Mouse (Mus musculus): ENCODE measurements around the gene Ifrd1. TPM values are rescaled to one million over a fixed set of nuclear protein-coding genes. Genes with fewer than 3 reads are reported as not detected.

The Ifrd1 gene
- polyA plus RNA-seq (2015; fragmentation: Nextera tagmentation; extraction: Ambion mirVana): 164 and 172 TPM in 2 replicates

DNA sequence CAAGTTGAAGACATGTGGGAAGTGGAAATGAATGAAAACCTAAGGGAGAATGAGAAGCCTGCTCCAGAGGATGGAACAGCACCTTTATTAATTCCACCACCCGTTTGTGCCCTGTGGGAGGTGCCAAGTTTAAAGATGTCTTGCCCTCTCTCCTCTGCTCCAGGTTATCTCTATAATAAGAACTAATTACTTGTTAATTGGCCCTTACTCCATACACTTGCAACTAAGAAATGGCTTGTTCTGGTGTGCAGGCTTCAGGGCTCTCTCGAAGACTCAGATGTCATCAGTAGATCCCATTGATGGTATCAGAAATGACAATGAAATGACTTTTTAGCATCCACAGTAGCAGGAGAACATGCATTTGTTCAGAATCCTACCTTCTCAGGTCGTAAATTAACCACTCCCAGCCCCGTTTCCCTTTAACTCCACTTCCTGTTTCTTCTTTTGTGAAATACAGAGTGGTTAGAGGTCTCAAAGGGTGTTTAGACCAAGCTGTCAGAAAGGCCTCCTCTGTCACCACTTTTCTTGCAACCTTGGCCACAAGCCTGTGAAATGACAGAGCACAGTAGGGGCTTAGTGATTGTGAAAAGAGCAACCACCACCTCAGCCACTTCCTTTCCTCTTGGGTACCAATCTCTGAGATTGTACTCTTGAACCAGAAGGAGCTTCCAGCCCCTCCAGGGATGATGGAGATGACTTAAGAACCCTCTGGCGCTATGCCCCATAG, at the start of gene Ifrd1:
Ifrd1 (minus strand) TSS at position 51 of the 727 bp plus-strand sequence.
- Histone ChIP-seq H3K27me3 (no peaks in the 10 kb centered on the region), H3K4me3 (replicated peaks) (no peak within 1 kb of the TSS), H3K36me3 (no peaks in the 10 kb centered on the region), H3K9me3 (no peaks in the 10 kb centered on the region), H3K9ac (replicated peaks) (no peak within 1 kb of the TSS), H3K27ac (no peak within 1 kb of the TSS), H3K4me2 (replicated peaks) (no peak within 1 kb of the TSS), H3K4me1 (replicated peaks) (peaks cover 3% of the 10 kb centered on the region)
- 86% methylated on average over 5 of the region's 5 CpGs for WGBS
- no peak for ATAC-seq

- 0 out of 2 replicates have a peak, but pooled peaks cover 5% of the 10 kb centered on the region for H3K36me3 ChIP-seq
- ATAC-seq: no peak
- H3K27me3 ChIP-seq: no peaks in the 10 kb centered on the region
- no peak overlapping the region for H3K27ac ChIP-seq
- 0 out of 2 replicates have a peak, but pooled peaks cover 3% of the 10 kb centered on the region for H3K4me1 ChIP-seq (replicated peaks)
- no peak overlapping the region for H3K9ac ChIP-seq (replicated peaks)
- H3K9me3 ChIP-seq: no peaks in the 10 kb centered on the region; the same call in 1 of the 2 replicates
- 78% methylated on average over 4 of the region's 4 CpGs for whole genome bisulfite sequencing
- no peak overlapping the region for H3K4me2 ChIP-seq (replicated peaks)
- no peak overlapping the region for H3K4me3 ChIP-seq (replicated peaks)
Observed at GRCm38 (mm10) chr12:40286539-40286938, 38.2 kb upstream of the Ifrd1 start.

DNA sequence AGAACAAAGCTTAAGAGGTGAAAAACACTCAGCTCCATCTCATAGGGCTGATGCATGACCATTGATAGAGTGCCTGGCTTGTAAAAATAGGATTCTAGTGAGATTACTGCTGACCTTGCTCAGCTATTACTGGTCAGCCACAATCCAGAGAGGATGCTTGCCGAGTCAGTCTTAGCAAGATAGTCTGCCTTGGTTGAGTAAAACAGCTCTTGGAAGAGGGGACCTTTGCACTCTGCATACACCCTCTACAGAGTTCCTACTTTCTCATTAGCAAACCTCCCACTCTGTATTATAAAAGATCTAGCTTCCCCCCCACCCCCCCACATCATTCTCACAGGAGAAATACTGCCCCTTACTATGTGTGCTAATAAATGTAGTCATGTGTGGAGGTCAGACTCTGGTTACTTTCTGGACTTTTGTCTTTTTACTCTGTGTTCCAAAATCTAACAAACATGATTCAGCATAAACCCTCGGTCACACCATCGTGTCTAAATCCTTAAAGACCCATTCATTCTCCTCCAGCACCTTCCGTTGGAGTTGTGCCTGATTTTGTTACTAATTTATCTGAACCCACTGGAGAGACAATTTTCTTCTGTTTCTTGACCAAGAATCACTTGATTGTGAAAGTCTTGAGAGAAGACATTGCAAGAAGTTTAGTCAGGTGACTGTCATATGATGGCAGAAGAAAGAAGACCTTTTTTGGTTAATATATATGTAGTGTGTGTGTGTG, 32.5 kb upstream of the Ifrd1 start:
- no peaks in the 10 kb centered on the region for H3K27me3 ChIP-seq
- WGBS: 92% methylated on average over 4 of the region's 4 CpGs
- H3K4me3 ChIP-seq (replicated peaks): no peak overlapping the region
- ATAC-seq: no peak
- no peaks in the 10 kb centered on the region for H3K4me1 ChIP-seq (replicated peaks)
- H3K9ac ChIP-seq (replicated peaks): no peak overlapping the region
- no peaks in the 10 kb centered on the region for H3K36me3 ChIP-seq
- H3K4me2 ChIP-seq (replicated peaks): no peak overlapping the region
- H3K27ac ChIP-seq: no peak overlapping the region
- no peaks in the 10 kb centered on the region for H3K9me3 ChIP-seq

DNA sequence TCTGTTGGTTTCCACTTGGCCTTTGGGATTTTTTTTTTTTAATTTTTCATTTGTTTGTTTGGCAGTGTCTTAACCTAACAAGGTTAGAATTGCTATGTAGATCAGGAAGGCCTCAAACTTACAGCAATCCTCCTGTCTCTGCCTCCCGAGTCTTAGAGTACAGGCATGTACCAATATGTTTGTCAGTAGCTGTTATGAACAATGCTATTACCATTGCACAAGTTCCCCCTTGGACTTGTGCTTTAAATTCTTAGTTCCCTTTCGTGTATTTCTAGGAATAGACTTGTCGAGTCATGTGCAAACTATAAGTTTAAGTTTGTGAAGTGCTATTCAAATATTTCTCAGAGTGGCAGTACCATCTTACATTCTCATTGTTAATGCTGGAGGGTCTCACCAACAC, 29.3 kb upstream of the Ifrd1 start:
- WGBS: 92% methylated on average over 3 of the region's 3 CpGs

GRCm38 (mm10) chr12:40274931-40275330, 26.6 kb upstream of the Ifrd1 start:
- no peaks in the 10 kb centered on the region for H3K27me3 ChIP-seq
- H3K36me3 ChIP-seq: no peaks in the 10 kb centered on the region
- no peak overlapping the region for H3K27ac ChIP-seq
- H3K4me3 ChIP-seq (replicated peaks): no peak overlapping the region
- H3K4me1 ChIP-seq (replicated peaks): no peaks in the 10 kb centered on the region
- H3K9ac ChIP-seq (replicated peaks): no peak overlapping the region
- no peaks in the 10 kb centered on the region for H3K9me3 ChIP-seq
- no peak overlapping the region for H3K4me2 ChIP-seq (replicated peaks)
- ATAC-seq: no peak

More for the DNA sequence above, 29.3 kb upstream of the Ifrd1 start:
- H3K4me1 ChIP-seq (replicated peaks): no peaks in the 10 kb centered on the region
- H3K27ac ChIP-seq: no peak overlapping the region
- no peaks in the 10 kb centered on the region for H3K9me3 ChIP-seq
- no peak for ATAC-seq
- no peaks in the 10 kb centered on the region for H3K27me3 ChIP-seq
- no peak overlapping the region for H3K4me3 ChIP-seq (replicated peaks)
- H3K36me3 ChIP-seq: no peaks in the 10 kb centered on the region
- H3K4me2 ChIP-seq (replicated peaks): no peak overlapping the region
- H3K9ac ChIP-seq (replicated peaks): no peak overlapping the region

DNA sequence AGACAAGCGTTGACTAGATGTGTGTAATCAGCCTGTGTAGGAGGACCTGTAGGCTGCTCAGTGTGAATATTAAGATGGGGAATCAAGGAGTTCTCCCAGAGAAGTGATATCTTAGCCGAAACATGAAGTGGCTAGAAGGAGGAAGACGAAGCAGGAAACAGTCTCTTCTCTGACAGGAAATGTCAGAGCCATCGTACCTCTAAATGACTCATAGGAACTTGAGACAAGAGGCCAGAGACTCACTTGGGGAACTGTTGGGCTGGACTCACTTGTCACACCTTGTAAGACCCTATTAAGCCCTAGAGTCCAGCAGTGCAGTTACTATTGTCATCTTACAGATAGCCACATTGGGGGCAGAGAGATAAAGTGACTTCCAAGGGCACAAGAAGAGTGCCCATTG, 25.0 kb upstream of the Ifrd1 start:
- H3K4me2 ChIP-seq (replicated peaks): no peak overlapping the region
- no peaks in the 10 kb centered on the region for H3K4me1 ChIP-seq (replicated peaks)
- H3K4me3 ChIP-seq (replicated peaks): no peak overlapping the region
- H3K36me3 ChIP-seq: no peaks in the 10 kb centered on the region
- ATAC-seq: no peak
- no peaks in the 10 kb centered on the region for H3K27me3 ChIP-seq
- no peaks in the 10 kb centered on the region for H3K9me3 ChIP-seq
- 87% methylated on average over 4 of the region's 4 CpGs for WGBS
- no peak overlapping the region for H3K9ac ChIP-seq (replicated peaks)
- no peak overlapping the region for H3K27ac ChIP-seq

DNA sequence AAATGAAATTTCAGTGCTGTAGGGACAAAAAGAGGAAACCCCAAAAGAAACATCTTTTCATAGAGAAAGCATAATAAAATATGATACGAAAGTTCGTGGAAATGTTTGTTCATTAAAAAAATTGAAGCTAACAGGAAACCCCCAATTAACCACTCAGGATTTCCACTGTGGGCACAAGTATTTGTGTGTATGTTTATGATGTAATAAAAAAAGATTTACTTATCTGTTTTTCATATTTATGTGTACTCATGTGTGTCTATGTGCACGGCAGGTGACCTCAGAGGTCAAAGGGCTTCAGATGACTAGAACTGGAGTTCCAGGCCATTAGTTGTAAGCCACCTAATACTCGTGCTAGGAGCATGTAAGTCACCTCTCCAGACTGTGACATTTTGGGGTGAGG, 24.4 kb upstream of the Ifrd1 start:
- ATAC-seq: no peak
- WGBS: 83% methylated on average over 4 of the region's 4 CpGs
- Histone ChIP-seq H3K9ac (replicated peaks) (no peak overlapping the region), H3K4me1 (replicated peaks) (no peaks in the 10 kb centered on the region), H3K36me3 (no peaks in the 10 kb centered on the region), H3K4me3 (replicated peaks) (no peak overlapping the region), H3K9me3 (no peaks in the 10 kb centered on the region), H3K27ac (no peak overlapping the region), H3K4me2 (replicated peaks) (no peak overlapping the region), H3K27me3 (no peaks in the 10 kb centered on the region)

DNA sequence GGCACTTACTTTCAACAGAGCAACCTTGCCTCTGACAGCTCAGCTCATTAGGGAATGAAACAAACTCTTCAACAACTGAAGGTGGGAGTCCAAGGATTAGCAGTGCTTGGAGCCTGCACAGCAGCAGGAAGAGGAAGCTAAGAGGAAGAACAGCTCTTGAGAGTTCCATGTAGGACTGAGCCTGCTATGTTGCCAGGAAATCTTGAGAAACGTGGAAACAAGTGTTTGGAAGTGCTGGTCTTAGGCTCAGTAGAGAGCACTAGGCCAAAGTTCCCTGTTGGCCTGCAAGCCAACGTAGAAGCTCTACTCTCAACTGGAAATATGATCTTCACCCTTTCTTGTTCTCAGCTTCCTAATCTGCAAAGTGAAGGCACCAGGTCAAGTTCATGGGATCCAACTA, 20.0 kb upstream of the Ifrd1 start:
- Histone ChIP-seq H3K9ac (replicated peaks) (no peak overlapping the region), H3K27ac (no peak overlapping the region), H3K4me3 (replicated peaks) (no peak overlapping the region), H3K27me3 (no peaks in the 10 kb centered on the region), H3K36me3 (no peaks in the 10 kb centered on the region), H3K9me3 (no peaks in the 10 kb centered on the region), H3K4me2 (replicated peaks) (no peak overlapping the region), H3K4me1 (replicated peaks) (no peaks in the 10 kb centered on the region)
- ATAC-seq: no peak
- 65% methylated on average over 2 of the region's 2 CpGs for WGBS

- 90% methylated on average over 4 of the region's 4 CpGs for WGBS
Observed at GRCm38 (mm10) chr12:40263712-40264111, 15.4 kb upstream of the Ifrd1 start.

DNA sequence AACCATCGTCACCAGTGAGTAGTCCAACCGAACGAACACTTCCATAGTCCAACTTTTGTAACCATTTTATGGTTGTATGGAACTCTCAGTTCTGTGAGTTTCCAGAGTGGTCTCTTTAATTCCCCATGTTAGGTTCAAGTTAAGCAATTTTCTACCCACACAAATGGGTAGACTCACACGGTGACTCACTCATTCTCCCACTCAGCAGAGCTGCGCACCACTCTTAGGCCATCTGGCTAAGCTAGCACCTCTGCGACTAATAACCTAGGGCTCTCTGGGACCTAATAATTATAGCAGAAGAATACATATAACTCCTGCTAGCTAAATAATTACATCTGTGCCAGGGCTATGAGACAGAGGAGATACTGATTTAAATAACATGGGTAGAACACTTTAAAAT, 14.7 kb upstream of the Ifrd1 start:
- no peak for ATAC-seq
- Histone ChIP-seq H3K4me3 (replicated peaks) (no peak overlapping the region), H3K4me2 (replicated peaks) (no peak overlapping the region), H3K27ac (no peak overlapping the region), H3K27me3 (no peaks in the 10 kb centered on the region), H3K4me1 (replicated peaks) (no peaks in the 10 kb centered on the region), H3K36me3 (no peaks in the 10 kb centered on the region), H3K9ac (replicated peaks) (no peak overlapping the region), H3K9me3 (no peaks in the 10 kb centered on the region)
- WGBS: 97% methylated on average over 6 of the region's 6 CpGs

More at GRCm38 (mm10) chr12:40263712-40264111, 15.4 kb upstream of the Ifrd1 start:
- no peaks in the 10 kb centered on the region for H3K4me1 ChIP-seq (replicated peaks)
- H3K27me3 ChIP-seq: no peaks in the 10 kb centered on the region
- H3K4me3 ChIP-seq (replicated peaks): no peak overlapping the region
- no peaks in the 10 kb centered on the region for H3K36me3 ChIP-seq
- H3K27ac ChIP-seq: no peak overlapping the region
- no peak for ATAC-seq
- H3K9ac ChIP-seq (replicated peaks): no peak overlapping the region
- H3K9me3 ChIP-seq: no peaks in the 10 kb centered on the region
- no peak overlapping the region for H3K4me2 ChIP-seq (replicated peaks)

DNA sequence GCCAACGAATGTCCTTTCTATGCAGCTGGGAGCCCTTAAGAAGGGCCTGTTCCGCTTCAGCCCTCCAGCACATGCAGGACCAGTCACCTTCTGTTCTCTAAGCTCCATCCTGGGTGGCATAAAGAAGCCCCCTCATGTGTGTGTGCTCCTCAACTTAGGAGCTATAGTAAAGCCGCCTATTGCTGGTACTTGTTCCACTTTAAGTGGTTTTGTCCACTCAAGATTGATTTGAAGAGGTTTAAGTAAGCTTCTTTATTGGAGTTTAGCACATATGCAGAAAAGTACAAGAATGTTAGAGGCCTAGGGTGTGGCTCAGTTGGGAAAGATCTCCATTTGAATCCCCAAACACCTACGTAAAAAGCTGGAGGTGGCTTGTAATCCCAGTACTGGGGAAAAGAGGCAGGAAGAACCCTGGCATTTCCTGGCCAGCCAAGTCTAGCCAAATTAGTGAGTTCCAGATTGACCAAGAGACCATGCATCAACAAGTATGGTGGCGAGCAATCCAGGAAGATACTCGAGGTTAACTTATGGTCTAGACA, 10.2 kb upstream of the Ifrd1 start:
- Histone ChIP-seq H3K27ac (no peak overlapping the region), H3K4me1 (replicated peaks) (no peaks in the 10 kb centered on the region), H3K9ac (replicated peaks) (no peak overlapping the region), H3K27me3 (no peaks in the 10 kb centered on the region), H3K9me3 (no peaks in the 10 kb centered on the region), H3K4me3 (replicated peaks) (no peak overlapping the region), H3K36me3 (no peaks in the 10 kb centered on the region), H3K4me2 (replicated peaks) (no peak overlapping the region)
- 88% methylated on average over 6 of the region's 6 CpGs for WGBS
- no peak for ATAC-seq

DNA sequence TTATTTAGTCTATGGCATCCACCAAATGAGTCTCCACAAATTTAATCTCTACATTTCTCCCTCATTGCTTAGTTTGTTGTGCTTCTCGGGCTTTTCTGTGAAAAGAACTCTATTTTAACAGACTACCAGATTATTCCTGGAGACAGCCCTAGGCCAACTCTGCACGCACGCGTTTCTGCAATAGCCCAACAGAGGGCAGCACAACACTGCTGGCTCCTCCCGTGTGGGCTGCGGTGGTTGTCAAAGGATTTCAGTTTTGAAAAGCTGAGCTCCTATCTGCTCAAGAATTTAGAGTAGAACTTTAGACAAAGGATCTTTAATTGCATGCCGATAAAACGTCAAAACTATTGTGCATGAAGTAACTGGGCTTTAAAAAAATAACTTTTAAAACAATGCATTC, 8.9 kb upstream of the Ifrd1 start:
- peak; percentile 84 for ATAC-seq
- Histone ChIP-seq H3K4me3 (replicated peaks) (no peak overlapping the region), H3K9ac (replicated peaks) (no peak overlapping the region), H3K27me3 (no peaks in the 10 kb centered on the region), H3K36me3 (no peaks in the 10 kb centered on the region), H3K4me1 (replicated peaks) (no peaks in the 10 kb centered on the region), H3K4me2 (replicated peaks) (no peak overlapping the region), H3K27ac (no peak overlapping the region), H3K9me3 (no peaks in the 10 kb centered on the region)
- 2% methylated on average over 8 of the region's 8 CpGs for WGBS

Data from midbrain, embryonic 13.5 days (tissue).